Mouse (Mus musculus) cerebellum, postnatal 36 days (tissue): ENCODE measurements at regions not wholly inside any gene's neighbourhood (a gene's known extent, or its start where the extent isn't known, plus 50 kb on each side); places are given as distances from the start of the nearest gene placed in this dataset.
A peak's percentile ranks its signal among the peaks of the same experiment; 100 is the strongest.

Experiments
- DNase-seq, 2 experiments: peaks; one replicate each; pipeline ENCODE4 v3.0.0; 2021 to 2022; ENCODE audit warnings: mixed read lengths in 2 of 2

DNA sequence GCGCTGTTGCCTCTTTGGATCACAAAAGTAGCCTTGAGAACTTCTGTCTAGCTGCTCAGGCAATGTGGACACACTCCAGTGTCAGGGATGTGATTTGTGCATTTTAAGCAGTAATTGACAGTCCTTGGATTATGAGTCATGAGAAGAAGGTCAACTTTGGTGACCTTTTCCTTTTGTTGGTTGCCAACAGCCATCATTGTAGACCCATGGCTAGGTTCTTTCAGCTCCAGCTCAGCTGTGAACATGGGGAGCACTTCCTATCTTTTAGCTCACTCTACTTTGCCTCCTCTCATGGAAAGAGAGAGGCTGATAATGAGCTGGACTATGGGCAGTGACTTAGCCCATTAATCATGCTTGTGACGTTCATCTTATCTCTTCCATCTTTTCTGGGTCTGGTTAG lies 602.8 kb downstream of the Ets1 start:
- no peak for DNase-seq

DNA sequence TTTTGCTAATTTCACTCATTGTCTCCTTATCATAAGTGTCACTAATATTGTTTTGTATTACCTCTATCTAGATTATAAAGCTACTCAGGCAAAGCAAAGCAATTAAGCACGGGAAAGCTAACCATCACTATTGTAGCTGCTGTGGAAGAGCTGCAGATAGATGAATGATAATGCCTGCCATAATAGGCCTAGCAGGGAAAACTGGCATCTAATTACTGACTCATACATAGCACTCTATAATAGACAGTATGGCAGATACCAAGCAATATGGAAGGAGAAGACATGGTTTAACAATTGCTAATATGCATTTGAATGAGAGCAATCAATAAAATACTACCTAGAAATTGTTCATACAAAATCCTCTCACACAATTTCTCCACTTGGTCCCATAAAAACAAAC lies 604.5 kb downstream of the Ets1 start:
- DNase-seq, result no peak

DNA sequence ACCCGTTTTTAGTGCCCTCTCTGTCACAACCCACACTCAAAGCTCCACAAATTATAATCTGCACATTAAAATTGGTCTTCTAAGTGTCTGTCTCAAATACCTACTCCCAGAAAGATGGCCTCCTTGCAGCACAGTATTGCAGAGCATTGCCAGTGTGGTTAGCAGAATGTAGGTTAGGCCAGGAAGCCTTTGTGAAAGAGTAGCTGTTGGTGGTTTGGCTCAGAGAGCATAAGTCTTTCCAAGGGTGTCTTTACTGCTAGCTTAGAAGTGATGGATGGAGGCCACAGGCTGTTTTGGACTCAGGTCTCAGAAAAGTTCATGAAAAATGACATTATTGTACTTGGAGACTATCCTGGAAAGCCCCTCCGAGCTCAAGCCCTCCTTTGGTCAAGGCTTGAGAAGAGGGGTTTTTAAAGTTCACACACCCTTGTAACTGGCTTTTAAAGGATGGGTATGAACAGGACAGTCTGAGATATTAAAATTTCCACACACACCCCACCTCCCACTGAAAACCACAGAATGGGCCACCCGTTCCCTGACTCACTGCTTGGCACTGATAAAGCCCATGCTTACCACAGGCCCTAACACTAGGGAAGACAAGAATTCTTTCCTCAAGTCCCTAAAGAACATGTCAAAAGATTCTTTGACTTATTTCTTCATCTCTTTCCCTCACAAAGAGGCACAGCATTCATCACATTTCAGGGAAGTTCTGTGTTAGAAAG lies 605.1 kb downstream of the Ets1 start:
- no peak for DNase-seq

DNA sequence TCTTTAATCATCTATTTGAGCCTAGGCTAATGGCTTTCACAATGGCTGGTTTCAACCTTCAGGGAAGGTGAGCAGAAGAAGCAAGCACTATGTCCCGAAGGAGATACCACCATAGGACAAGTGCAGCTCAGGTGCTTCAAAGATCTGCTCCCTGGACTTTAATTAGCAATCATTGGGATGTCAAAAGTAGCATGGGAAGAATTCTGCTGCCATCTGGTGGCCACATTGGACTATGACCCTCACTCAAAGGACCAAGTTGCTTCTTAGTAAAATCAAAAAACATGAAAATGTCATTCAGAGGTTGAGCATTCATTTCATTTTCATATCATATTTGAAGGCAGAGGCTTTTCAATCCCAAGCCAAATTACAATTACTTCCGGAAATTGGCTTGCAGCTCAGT lies 610.9 kb downstream of the Ets1 start:
- DNase-seq, result peak; percentile 59 to 68

DNA sequence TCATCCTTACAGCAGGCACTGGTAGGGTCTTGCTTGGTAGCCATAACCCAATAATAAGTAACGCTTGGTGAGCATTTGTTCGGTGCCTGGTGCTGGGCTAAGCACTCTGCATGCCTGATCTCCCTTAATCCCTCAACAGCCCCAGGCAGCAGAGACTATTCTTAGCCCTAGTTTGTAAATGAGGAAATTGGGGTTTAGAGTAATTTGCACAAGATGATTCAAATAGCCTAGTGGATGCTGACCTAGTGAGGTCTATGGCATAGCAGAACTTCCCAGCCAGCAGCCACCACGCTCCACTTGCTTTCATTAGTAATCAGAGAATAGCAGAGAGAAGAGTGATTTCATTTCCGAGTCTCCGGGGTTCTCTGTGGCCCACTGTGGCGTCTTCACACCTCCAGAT lies 622.2 kb downstream of the Ets1 start:
- no peak for DNase-seq

DNA sequence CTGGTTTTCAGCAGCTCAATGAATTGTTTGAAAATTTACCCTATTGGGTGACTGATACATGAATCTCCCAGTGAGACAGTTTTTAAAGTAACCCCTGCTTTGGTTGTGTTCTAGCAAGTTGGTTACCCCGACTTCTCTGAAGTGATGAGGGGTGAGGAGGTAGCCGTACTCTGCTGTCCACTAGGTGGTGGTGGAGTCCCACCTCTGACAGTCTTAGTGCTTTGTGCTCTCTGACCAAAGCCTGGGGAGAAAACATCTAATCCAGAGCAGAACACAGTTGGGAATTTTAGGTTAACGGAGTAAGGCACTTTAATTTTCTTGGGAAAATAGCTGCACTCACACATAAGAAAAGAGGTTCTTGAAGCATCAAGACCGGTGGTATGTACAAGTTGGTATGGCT lies 624.1 kb downstream of the Ets1 start:
- peak; percentile 78 to 80 for DNase-seq

DNA sequence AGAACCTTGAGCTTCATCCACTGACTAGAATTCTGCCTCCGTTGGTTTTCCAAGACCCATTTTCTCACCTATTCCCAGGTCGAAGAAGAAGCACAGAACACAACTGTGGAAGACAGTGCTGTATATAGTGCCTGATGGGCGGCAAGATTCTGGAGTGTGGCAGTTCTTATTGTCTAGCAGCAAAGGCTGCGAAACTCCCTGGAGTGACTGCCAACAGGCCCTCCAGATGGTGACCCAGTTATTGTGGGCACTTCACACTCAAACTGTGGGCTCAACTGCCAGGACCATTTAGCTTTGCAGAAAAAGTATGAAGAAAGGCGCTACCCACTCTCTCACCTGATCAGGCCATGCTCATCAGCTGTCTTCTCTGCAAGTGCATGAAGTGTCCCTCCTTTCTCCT lies 653.4 kb downstream of the Ets1 start:
- DNase-seq, result peak; percentile 84

DNA sequence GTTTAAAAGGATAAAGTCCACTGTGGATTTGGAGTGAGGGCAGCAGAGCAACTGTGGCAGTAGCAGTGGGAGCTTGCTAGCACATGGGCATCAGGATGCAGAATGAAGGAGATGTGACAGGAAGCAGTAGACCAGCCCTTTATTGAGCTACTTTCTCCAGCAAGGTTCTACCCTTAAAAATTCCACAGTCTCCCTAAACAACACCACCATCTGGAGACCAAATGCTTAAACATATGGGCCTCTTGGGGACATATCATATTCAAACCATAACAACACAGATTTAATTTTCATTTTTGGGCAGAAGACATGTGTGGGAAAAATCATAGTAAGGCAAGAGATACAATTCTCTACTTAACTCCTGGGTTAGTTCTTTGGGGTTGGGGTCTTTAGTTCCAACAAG lies 656.1 kb downstream of the Ets1 start:
- DNase-seq, result peak in 1 of 2 experiments; percentile 8

DNA sequence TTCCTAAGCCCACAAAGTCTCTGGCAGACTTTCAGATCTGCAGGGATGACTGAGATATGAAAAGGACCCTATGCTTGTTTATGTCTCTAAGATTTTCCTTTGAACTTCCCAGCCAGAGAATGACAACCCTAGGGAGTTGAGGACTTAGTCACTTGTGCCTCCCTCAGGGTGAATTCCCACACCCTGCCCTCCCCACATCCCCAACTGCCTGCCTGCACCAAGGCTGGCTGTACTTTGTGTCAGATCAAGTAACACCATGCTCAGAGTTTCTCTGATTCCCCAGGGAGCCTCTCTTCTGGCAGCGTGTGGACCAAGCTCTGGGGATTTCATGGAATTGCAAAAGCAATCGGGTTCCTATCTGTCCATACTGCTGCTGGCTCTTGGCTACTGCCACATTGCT lies 659.9 kb downstream of the Ets1 start:
- DNase-seq, result no peak

DNA sequence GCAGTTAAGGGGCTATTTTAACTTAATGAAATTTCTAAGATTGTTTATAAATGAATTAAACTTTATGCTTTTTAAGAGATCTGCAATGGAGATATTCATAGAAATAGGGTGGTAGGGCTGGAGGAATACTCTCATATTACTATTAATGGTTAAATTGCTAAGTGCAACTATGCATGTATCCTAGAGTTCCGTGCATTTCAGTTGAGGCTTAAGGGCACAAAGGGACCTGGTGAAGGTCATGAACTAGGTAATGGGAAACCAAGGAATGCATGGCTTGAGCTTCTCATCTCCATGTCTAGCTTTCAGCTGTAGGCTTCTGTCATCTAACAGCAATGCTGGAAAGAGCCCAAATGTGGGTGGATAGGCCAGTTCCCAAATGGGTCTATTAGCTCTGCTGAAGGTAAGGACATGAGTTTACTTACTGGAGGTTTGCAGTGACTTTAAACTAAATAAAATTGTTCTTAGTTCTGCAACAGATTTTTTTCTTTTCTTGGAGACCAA lies 683.6 kb downstream of the Ets1 start:
- DNase-seq, result no peak

DNA sequence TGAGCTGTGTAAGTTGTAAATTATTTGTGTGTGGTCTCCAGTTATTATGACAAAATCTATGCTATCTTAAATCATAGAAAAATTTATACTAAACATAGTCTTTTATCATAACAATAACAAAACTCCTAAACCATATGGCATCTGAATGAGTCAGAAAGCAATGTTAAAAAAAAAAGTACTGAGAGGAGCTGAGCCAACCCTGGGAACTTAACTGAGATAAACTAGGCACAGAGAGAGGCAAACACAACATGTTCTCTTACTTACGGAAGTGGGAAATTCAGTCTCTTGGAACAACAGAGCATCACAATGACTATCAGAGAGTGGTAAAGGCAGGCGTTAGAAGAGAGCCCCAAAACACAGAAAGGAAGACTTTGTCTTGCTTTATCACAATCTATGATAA lies 691.7 kb downstream of the Ets1 start:
- DNase-seq, result no peak

DNA sequence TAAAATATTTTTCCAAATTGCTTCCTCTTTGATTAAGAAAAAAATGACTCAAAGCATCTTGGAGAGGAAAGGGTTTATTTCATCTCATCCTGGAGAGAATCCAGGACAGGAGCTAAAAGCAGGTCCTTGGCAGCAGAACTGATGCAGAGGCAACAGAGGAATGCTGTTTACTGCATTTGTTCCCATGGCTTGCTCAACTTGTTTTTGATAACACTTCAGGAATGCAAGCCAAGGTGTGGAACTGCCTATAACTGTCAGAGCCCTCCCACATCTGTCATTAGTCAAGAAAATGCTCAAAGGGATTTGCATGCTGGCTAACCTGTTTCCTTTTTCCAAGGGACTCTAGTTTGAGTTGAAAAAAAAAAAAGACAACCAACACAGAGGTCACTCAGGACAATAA lies 714.2 kb downstream of the Ets1 start:
- no peak for DNase-seq

DNA sequence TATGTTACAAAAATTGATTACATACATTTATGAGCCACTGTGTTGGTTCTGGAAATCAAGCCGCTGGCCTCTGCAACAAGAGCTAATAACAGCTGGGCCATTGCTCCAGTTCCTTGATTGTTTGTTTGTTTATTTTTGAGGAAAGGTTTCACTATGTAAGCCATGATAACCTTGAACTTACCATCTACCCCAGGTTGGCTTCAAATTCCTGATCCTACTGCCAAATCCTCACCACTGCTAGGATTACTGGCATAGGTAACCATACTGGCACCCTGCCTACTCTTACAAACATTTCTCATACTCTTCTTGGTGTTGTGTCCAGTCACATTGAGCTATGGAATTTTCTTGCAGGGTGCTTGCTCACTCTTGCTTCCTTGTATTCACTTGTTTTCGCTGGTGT lies 720.6 kb downstream of the Ets1 start:
- DNase-seq, result no peak

DNA sequence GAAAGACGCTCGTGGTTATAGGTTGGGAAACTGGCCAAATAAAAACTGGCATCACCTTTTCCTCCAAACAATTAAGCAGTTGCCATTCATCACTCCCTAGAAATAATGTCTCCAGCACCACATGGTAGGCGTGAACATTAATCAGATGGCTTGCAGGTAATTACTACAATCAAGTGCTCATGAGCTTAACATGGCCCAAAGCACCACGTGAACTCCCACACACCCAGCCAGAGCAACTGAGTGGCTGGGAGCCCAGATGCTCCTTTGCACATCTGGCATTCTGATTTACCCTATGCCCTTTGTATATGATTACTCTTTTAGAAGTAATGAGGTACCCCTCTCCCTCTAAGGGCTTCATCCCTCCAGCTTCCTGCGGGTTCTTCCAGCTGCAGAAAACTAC lies 724.9 kb downstream of the Ets1 start:
- no peak for DNase-seq

DNA sequence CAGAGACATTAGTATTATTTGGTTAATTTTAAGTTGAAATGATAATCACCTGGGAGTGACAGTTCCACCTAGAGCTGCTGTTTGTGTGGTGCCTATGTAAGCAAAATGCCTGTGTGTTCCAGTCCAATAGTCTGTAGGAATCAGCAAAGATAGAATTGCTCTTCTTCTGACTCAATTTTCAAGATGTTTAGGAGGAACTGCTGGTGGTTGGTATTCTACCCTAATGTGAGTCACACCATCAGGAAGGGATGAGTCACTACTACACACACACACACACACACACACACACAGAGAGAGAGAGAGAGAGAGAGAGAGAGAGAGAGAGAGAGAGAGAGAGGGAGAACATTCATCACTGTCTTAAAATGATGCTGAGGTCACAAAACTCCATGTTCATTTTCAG lies 753.1 kb downstream of the Ets1 start:
- DNase-seq, result no peak

DNA sequence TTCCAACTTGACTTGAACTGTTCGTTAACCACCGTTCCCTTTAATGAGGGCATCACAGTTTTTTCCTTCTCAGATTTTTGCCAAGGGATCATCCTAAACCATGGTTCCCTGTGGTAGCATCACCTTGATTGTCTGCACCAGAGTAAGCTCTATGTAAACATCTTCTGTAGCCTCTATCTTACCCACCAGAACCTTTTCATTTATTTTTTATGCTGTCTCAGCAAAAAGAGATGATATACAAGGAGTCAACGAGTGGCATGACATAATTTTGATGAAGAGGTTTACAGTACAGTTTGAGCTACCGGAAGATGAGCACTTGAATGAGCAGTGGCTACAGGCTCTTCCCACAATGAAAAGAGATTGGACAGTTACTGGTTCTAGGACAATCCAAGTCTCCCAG lies 768.7 kb downstream of the Ets1 start:
- no peak for DNase-seq

DNA sequence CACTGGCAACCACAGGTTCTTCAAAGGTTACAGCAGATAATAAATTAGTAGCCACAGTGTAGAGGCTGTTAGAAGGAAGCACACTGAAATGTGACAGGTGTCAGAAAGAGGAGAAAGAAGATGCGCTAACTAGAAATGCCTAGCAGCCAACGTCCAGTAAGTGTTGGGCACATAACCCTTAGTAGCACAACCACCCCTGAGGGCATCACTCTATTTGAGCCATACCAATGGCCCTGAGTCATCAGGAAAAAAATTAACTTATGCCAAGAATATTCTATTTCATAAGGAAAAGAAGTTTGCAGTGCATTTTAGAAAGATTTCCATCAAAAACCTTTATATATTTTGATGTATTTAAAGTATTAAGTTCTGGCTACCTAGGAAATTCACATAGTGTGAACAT lies 771.5 kb downstream of the Ets1 start:
- DNase-seq, result no peak

DNA sequence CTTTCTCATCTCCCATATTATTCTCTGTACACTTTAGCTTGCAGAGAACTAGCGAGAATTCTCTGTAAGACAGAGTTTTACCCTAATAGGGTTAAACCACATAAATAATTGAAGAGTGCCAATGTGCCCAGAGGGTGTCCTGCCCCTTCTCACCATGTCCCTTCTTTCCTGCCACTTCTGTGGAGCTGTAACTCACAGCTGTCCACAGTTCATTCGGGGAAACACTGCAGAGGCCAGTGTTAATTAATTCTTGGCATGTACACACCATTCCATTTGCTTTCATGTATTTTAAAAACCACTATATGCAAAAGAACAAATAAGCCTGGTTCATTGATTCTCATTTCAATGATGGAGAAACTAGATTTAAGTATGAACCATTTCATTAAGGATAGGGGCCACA lies 787.8 kb downstream of the Ets1 start:
- no peak for DNase-seq

DNA sequence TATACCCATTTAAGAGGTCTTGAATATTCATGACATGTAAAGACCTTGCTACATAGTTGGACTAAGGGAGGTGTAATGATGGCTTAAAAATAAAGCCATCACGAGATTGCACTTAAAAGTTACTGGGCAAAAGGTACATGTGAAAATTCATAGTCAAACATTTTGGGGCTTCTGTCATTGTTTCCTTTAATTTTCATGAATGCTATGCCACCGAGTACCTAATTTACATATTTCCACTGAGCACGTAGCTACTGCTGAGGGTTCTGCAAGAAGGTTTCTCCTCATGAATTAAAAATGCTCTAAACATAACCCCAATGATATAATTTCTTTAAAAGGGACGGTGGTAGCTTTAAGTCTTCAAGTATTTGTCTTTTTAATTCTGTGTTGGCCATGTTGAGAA lies 800.4 kb downstream of the Ets1 start:
- no peak for DNase-seq

DNA sequence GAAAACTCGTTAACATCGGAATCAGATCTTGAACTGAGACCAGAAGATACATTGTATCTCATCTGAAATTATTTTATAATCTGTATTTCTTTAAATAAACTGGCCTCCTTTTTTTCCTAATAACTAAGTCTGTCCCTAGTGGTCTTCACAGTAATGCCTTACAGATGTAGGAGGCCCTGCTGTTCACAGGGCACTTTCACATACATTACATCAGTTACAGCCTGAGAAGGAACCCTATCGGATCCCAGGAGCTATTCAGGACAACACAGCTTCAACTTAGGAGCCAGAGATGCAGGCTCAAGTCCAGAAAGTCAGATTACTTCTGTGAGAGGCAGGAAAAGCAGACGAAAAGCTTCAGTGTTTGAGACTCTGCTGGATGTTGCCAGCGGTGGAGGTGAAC lies 806.2 kb downstream of the Ets1 start:
- DNase-seq, result no peak

DNA sequence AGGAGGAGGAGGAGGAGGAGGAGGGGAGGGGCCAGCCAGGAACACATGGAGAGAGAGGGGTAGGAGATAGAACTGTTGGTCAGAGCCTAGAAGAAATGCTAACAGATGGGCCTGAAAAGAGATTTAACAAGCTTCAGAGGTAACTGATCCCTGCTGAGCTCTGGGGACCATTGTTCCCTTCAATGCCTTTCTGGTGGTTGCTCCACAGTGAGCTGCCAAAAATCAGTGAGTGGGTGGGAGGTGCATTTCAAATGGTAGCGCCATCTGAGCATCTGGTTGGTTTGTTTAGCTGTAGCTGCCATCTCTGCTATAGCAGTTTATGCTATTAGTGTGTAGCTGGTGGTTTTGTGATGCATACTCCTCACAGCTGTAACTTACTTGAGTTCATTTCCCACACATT lies 809.9 kb downstream of the Ets1 start:
- DNase-seq, result no peak

DNA sequence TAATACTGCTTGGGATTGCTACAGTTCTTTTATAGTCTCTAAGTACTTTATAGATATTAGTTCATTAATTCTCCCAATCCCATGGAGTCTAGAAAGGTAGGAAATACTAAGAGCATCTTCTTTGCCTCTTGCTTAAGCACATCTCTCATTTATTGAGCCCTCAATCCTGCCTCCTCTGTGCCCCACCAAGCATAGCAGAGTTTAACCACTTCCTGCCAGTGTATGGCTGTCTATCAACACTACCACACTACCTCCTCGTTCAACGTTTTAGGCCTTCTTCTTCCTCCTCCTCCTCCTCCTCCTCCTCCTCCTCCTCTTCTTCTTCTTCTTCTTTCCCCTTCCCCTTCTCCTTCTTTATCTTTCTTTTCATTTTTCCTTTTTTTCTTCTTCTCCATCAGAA lies 839.1 kb downstream of the Ets1 start:
- DNase-seq, result no peak

DNA sequence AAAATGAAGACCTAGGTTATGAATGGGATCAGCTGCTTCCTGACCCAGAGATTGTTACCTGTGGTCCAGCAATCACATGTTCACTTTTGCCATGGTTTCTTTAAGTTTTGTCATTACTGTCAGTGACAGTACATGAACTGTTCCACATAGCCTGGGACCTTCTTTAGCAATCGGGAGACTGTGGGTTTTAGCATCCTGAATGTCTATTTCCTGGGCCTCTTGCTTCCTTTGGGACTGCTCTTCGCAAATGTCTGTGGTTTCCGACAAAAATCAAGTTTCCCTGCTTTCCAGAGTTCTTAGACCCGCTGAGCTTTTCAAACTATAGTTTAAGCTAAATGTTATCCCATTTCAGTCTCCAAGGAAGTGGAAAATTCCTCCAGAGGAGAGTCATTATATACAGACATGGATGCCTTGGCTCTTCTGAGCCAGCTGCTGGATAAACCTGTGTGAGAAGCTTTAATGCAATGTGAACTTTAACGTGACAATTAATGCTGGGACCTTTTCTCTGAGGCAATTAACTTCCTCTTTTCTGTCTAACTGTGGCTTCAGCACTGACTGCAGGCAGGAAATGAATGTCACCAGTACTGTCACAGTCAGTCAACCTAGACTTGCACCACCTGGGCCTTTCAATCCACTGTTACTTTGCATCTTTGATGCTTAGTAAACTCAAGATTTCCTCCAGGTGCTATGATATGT lies 847.0 kb downstream of the Ets1 start:
- DNase-seq, result no peak

DNA sequence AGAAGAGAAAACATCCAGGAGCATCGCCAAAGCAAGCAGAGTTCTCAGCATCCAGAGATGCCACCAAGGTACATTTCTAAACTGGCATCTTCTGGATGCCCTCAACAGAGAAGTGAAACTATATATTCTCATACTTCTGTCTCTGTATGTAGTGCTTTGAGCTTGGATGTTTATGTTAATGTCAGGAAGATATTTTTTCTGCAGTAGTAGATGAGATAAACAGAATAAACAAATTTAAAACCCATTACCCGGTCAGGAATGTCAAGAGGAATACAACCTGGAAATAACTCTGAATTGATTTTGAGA lies 847.5 kb downstream of the Ets1 start:
- no peak for DNase-seq
